Mouse (Mus musculus): ENCODE data around the gene Apc2. TPM values are rescaled to one million over a fixed set of nuclear protein-coding genes. Genes with fewer than 3 reads are reported as not detected.
A peak's percentile ranks its signal among the peaks of the same experiment; 100 is the strongest.
"Not testable (repeated sequence)": the region's sequence is repeated elsewhere in the genome, so short reads cannot be mapped to it uniquely, and the experiment has no call there.

Apc2 gene
- polyA plus RNA-seq, 1 experiment from 2014 or later: 0.12 TPM

DNA sequence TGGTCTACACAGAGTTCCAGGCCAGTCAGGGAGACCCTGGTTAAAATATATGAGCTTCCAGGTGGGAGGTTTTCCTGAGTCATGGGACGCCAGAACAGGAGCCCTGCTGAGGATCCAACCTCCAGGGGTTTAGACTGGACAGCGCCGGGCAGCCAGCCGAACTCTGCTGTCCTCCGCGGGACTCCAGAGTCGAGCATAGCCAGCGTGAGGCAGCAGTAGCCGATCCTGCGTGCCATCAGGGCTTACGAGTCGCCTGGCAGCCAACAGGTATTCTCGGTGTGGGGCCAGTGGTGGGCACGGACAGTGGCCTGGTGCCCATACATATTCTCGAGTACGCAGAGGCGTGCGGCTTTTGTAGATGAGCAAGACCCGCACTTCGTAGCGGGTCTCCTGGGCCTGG lies 45.2 kb downstream of the Apc2 start:
- Histone ChIP-seq H3K9me3 (replicated peaks; ENCODE audit: control insufficient read depth, low read length) (no peaks in the 10 kb centered on the region), H3K9ac (ENCODE audit: low read depth, low read length) (no peak overlapping the region), H3K4me1 (ENCODE audit: control insufficient read depth, low read depth, low read length) (peaks cover 62% of the 10 kb centered on the region), H3K27me3 (ENCODE audit: control insufficient read depth, insufficient read depth, low read depth, low read length) (peaks cover 30% of the 10 kb centered on the region), H3K36me3 (ENCODE audit: control insufficient read depth, insufficient read depth) (peaks cover 4% of the 10 kb centered on the region; the same call in 1 of the 2 replicates), H3K4me2 (ENCODE audit: low read depth, low read length) (0 out of 2 replicates have a peak overlapping the region, but pooled peaks have one; percentile 56), H3K27ac (ENCODE audit: low read length) (no peak overlapping the region), H3K4me3 (ENCODE audit: low read depth, low read length) (no peak overlapping the region; the same call in 1 of the 2 replicates)
- WGBS (ENCODE audit: insufficient replicate concordance): 27% methylated on average over 21 of the region's 21 CpGs
- no peak for ATAC-seq (ENCODE audit: low read depth)

DNA sequence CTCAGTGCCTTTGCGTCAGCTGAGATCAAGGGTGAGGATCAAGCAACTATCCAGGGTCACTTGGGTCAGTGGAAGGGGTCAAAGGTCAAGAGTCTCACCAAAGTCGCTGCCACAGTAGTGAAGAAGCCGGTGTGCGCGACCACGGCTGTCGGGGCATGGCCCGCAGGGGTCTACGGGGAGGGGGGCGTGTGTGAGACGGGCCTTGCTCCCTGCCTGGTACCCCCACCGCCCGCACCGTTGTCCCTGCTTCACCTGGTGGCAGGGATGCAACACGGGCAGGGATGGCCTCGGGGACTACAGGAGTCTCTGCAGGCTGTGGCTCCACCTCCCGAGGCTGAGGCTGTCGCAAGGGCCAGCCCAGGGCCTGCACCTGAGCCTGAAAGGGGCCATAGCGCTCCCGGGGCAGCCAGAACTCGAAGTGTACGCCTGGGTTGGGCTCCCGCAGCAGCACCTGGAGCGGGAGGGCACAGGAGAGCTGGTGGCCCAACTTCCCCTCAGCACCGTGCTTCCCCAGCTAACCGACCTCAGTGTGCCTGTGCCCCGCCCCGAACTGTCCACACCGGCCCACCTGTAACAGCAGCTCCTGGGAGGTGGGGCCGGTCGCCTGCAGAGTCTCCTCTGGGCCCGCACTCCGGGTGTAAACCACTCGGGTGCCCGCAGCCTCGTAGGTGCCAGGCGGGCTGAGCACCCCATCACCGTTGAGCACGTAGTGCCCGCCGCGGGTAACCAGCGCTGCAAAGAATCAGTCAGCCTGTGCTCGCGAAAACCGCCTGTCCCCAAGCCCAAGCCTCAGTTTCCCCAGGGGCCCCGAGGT lies 45.9 kb downstream of the Apc2 start:
- Histone ChIP-seq H3K4me2 (ENCODE audit: low read depth, low read length) (peak overlapping the region; percentile 71), H3K9ac (ENCODE audit: low read depth, low read length) (peak overlapping the region; percentile 26; the same call in 1 of the 2 replicates), H3K9me3 (replicated peaks; ENCODE audit: control insufficient read depth, low read length) (no peaks in the 10 kb centered on the region), H3K27me3 (ENCODE audit: control insufficient read depth, insufficient read depth, low read depth, low read length) (peaks cover 30% of the 10 kb centered on the region), H3K4me1 (ENCODE audit: control insufficient read depth, low read depth, low read length) (peaks cover 62% of the 10 kb centered on the region), H3K36me3 (ENCODE audit: control insufficient read depth, insufficient read depth) (no peaks in the 10 kb centered on the region), H3K27ac (ENCODE audit: low read length) (no peak overlapping the region), H3K4me3 (ENCODE audit: low read depth, low read length) (peak overlapping the region; percentile 50)
- 4% methylated on average over 47 of the region's 47 CpGs for WGBS (ENCODE audit: insufficient replicate concordance)
- no peak for ATAC-seq (ENCODE audit: low read depth)

DNA sequence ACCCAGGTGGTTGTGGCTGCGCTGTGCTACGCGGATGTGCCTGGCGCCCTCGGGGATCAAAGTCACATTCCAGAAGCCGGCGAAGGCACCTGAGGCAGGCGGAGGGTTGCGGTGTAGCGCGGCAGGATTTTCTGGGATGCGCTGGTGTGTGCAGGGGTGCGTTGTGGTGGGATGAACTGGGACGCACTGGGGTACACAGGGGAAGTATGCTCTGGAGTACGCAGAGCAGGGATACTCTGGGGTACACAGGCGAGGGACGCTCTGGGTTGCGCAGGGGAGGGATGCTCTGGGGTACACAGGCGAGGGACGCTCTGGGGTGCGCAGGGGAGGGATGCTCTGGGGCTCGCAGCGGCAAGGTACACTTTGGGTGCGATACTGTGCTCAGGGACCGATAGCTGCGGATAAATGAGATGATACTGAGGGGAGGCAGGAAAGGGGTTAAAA lies 46.5 kb downstream of the Apc2 start:
- ATAC-seq (ENCODE audit: low read depth): no peak
- H3K9ac ChIP-seq (ENCODE audit: low read depth, low read length): peak overlapping the region; percentile 42
- peak overlapping the region; percentile 50 for H3K4me3 ChIP-seq (ENCODE audit: low read depth, low read length)
- 4% methylated on average over 26 of the region's 26 CpGs for WGBS (ENCODE audit: insufficient replicate concordance)
- no peaks in the 10 kb centered on the region for H3K36me3 ChIP-seq (ENCODE audit: control insufficient read depth, insufficient read depth)
- no peaks in the 10 kb centered on the region for H3K9me3 ChIP-seq (replicated peaks; ENCODE audit: control insufficient read depth, low read length)
- H3K4me1 ChIP-seq (ENCODE audit: control insufficient read depth, low read depth, low read length): peaks cover 63% of the 10 kb centered on the region
- H3K27me3 ChIP-seq (ENCODE audit: control insufficient read depth, insufficient read depth, low read depth, low read length): peaks cover 33% of the 10 kb centered on the region
- H3K27ac ChIP-seq (ENCODE audit: low read length): peak overlapping the region; percentile 95
- peak overlapping the region; percentile 71 for H3K4me2 ChIP-seq (ENCODE audit: low read depth, low read length)

DNA sequence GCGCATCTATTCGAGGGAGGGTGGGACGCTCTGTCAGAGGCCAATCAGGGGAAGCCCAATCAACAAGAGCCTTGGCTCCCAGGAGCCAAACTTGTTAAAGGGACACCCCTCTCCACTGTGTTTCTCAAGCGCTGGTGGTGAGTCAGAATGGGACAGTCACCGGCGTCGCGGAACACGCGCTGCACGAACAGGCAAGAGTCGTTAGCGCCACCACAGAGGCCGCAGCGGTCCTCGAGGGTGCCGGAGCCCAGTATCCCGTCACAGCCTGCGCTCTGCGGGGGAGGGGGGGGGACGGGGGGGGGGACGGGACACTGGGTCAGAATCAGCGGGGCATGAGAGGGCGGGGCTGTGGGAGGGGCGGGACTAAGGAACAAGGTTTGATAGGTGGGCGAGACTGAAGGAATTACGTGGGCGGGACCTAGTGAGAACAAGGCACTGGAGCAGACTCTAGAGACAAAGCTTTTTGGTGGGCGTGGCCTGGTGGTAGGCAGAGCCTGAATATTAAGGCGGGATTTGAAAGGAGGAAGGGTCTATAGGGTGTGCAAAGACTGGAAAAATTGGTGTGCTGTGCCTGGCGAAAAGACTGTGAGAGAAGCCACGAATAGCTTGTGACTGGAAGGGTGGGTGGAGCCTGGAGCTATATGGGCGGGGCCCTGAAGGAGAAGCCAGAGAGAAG lies 47.1 kb downstream of the Apc2 start:
- H3K4me1 ChIP-seq (ENCODE audit: control insufficient read depth, low read depth, low read length): peaks cover 69% of the 10 kb centered on the region
- H3K27me3 ChIP-seq (ENCODE audit: control insufficient read depth, insufficient read depth, low read depth, low read length): peaks cover 39% of the 10 kb centered on the region
- peak overlapping the region; percentile 71 for H3K4me2 ChIP-seq (ENCODE audit: low read depth, low read length)
- under 1% methylated on average over 31 of the region's 33 CpGs for WGBS (ENCODE audit: insufficient replicate concordance)
- H3K27ac ChIP-seq (ENCODE audit: low read length): peak overlapping the region; percentile 95
- no peaks in the 10 kb centered on the region for H3K36me3 ChIP-seq (ENCODE audit: control insufficient read depth, insufficient read depth)
- H3K4me3 ChIP-seq (ENCODE audit: low read depth, low read length): peak overlapping the region; percentile 50
- peak; percentile 28 for ATAC-seq (ENCODE audit: low read depth)
- H3K9me3 ChIP-seq (replicated peaks; ENCODE audit: control insufficient read depth, low read length): no peaks in the 10 kb centered on the region
- peak overlapping the region; percentile 42 for H3K9ac ChIP-seq (ENCODE audit: low read depth, low read length)

DNA sequence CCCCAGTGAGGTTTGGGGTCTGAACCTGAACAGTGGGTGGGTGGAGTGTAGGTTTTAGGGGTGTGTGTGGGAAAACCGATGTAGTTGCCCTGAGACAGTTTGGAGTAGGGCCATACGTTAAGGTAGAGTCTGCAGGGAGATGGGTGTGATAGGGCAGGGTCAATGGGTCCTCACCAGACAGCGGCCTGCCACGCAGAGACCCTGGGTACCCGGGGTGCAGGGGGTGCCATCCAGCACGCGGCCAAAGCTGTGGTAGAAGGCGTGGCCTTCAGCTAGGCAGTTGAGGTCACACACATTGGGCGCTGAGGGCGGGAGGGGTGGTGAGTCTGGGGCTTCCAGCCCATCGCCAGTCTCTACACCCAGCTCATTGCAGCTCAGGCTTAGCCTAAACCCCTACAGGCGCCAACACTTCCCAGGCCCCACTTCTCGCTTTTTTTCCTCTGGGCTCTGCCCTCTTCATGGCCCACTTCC lies 47.7 kb downstream of the Apc2 start:
- Histone ChIP-seq H3K27me3 (ENCODE audit: control insufficient read depth, insufficient read depth, low read depth, low read length) (peaks cover 45% of the 10 kb centered on the region), H3K36me3 (ENCODE audit: control insufficient read depth, insufficient read depth) (no peaks in the 10 kb centered on the region), H3K4me2 (ENCODE audit: low read depth, low read length) (peak overlapping the region; percentile 71), H3K9me3 (replicated peaks; ENCODE audit: control insufficient read depth, low read length) (no peaks in the 10 kb centered on the region), H3K4me1 (ENCODE audit: control insufficient read depth, low read depth, low read length) (peaks cover 75% of the 10 kb centered on the region), H3K4me3 (ENCODE audit: low read depth, low read length) (peak overlapping the region; percentile 50), H3K27ac (ENCODE audit: low read length) (peak overlapping the region; percentile 95), H3K9ac (ENCODE audit: low read depth, low read length) (peak overlapping the region; percentile 56)
- no peak for ATAC-seq (ENCODE audit: low read depth)
- WGBS (ENCODE audit: insufficient replicate concordance): 17% methylated on average over 13 of the region's 13 CpGs

DNA sequence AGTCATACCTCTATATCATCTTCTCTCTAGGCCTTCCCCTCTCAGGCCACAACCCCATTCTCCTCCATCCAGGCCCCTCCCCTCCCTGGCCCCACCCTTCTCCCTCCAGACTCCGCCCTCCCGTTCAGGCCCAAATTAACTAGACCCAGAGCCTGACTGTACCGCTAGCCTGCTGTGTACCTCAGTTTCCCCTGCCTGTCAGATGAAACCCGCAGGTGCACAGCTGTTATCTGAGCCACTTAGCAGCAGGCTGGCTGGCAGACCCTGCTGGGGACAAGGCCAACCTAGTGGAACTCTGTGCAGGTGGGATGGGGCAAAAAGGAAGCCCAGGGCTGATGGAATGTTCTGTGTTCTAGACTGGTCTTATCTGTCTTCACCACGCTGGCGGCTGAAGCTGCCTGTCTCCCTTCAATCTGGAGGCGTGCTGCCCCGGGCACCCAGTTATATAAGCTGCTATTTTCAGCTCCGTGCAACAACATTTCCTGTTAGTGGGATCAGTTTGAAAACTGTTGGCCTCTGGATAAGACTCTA lies 48.4 kb downstream of the Apc2 start:
- 7% methylated on average over 9 of the region's 9 CpGs for WGBS (ENCODE audit: insufficient replicate concordance)

DNA sequence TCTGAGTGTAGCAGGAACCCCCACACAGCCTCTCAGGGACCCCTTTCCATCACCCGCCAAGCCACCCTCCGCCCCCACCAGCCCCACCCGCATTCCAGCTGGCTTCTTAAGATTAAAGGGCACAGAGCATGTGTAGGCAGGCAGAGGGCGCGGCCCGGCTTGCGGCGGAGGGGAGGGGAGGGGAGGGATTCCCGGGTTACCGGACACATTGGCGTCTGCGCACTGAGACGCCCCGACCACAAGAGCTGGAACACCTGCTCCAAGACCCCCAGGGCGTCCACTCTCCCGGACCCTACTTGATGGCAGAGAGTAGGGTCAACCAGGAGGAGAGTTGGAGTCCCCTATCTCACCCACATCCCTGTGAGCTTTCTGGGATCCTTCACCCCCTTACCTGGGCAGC lies 49.3 kb downstream of the Apc2 start:
- ATAC-seq (ENCODE audit: low read depth): peak; percentile 39
- Histone ChIP-seq H3K27ac (ENCODE audit: low read length) (peak overlapping the region; percentile 95), H3K36me3 (ENCODE audit: control insufficient read depth, insufficient read depth) (no peaks in the 10 kb centered on the region), H3K4me2 (ENCODE audit: low read depth, low read length) (peak overlapping the region; percentile 71), H3K9ac (ENCODE audit: low read depth, low read length) (peak overlapping the region; percentile 62), H3K4me1 (ENCODE audit: control insufficient read depth, low read depth, low read length) (peaks cover 73% of the 10 kb centered on the region), H3K4me3 (ENCODE audit: low read depth, low read length) (peak overlapping the region; percentile 50), H3K9me3 (replicated peaks; ENCODE audit: control insufficient read depth, low read length) (no peaks in the 10 kb centered on the region), H3K27me3 (ENCODE audit: control insufficient read depth, insufficient read depth, low read depth, low read length) (peaks cover 61% of the 10 kb centered on the region)
- 2% methylated on average over 15 of the region's 16 CpGs for WGBS (ENCODE audit: insufficient replicate concordance)

More for the DNA sequence above, 48.4 kb downstream of the Apc2 start:
- Histone ChIP-seq H3K4me2 (ENCODE audit: low read depth, low read length) (peak overlapping the region; percentile 71), H3K9me3 (replicated peaks; ENCODE audit: control insufficient read depth, low read length) (no peaks in the 10 kb centered on the region), H3K27me3 (ENCODE audit: control insufficient read depth, insufficient read depth, low read depth, low read length) (peaks cover 52% of the 10 kb centered on the region), H3K4me1 (ENCODE audit: control insufficient read depth, low read depth, low read length) (peaks cover 77% of the 10 kb centered on the region), H3K36me3 (ENCODE audit: control insufficient read depth, insufficient read depth) (no peaks in the 10 kb centered on the region), H3K4me3 (ENCODE audit: low read depth, low read length) (peak overlapping the region; percentile 50), H3K27ac (ENCODE audit: low read length) (peak overlapping the region; percentile 95), H3K9ac (ENCODE audit: low read depth, low read length) (peak overlapping the region; percentile 62)
- ATAC-seq (ENCODE audit: low read depth): peak; percentile 79

DNA sequence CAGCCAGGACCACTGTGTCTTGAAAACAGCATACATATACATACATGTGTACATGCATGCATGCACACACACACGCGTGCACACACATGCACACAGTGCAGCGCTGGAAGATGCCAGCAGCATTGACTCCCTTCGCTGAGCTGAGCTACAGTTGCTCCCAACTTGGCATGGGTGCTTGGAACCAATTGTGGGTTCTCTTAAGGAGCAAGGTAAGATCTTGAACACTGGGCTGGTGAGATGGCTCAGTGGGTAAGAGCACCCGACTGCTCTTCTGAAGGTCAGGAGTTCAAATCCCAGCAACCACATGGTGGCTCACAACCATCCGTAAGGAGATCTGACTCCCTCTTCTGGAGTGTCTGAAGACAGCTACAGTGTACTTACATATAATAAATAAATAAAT lies 50.2 kb downstream of the Apc2 start:
- Histone ChIP-seq H3K4me1 (ENCODE audit: control insufficient read depth, low read depth, low read length) (peaks cover 66% of the 10 kb centered on the region), H3K27me3 (ENCODE audit: control insufficient read depth, insufficient read depth, low read depth, low read length) (peaks cover 59% of the 10 kb centered on the region), H3K4me2 (ENCODE audit: low read depth, low read length) (peak overlapping the region; percentile 71; the same call in 1 of the 2 replicates)
- H3K4me3 ChIP-seq (ENCODE audit: low read depth, low read length); H3K9ac ChIP-seq (ENCODE audit: low read depth, low read length); ATAC-seq (ENCODE audit: low read depth); H3K36me3 ChIP-seq (ENCODE audit: control insufficient read depth, insufficient read depth); H3K9me3 ChIP-seq (replicated peaks; ENCODE audit: control insufficient read depth, low read length); H3K27ac ChIP-seq (ENCODE audit: low read length): not testable (repeated sequence)
- 81% methylated on average over 5 of the region's 6 CpGs for WGBS (ENCODE audit: insufficient replicate concordance)
